ENCODE assay signal across 8 mouse cellular contexts in the genomic region with DNA sequence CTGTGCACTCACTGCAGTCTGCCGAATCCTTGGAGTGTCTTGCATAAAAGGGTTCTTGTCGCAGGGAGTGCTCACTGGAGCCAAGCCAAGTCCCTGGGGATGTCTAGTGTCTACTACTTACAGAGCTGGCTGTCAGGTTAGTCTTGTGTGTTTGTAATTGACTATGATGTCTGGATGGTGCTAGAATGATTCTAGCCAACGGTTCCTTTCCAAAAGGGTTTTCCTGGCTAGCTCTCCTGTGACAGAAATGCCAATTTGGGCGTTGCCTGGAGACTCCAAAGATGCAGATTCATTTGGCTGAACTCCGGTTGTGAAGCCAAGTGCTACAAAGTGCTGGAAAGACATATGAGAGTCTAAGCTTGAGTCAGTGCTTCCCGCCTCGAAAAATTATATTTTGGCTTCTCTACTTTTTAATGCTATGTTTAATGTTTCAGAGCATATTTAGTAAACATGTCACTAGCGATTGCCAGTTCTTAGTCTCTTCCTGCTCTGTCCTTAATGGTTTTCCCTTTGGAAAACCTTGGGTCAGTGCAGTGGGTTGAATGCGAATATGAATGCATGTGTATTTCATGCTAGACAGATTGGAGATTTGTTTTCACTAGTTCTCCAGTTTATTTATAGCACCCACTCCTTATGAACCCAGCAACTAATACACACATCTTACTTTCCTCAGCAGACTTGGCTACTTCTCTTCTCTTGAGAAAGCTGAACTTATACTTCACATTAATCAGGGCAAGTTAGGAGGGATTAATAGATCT.
DNase-seq lines count a peak whose midpoint lies in the region; ATAC-seq lines count a peak whose summit lies in the region.

No protein-coding gene starts in this region.

- no peak for ATAC-seq in monocyte, adult 5-6 weeks (replicated peaks; ENCODE audit: insufficient number of reproducible peaks, low FRiP score, low TSS enrichment, poor library complexity, severe bottlenecking)

- peak; percentile 21 for DNase-seq in kidney, postnatal 10 days
- DNase-seq in kidney, adult 8-10 months = no peak
- DNase-seq in cerebellum, postnatal 14 days = peak; percentile 89 to 91
- DNase-seq in heart, adult 8-10 months (ENCODE audit: low spot score) = peak; percentile 9
- DNase-seq in left cerebral cortex, adult 9 months (ENCODE audit: low spot score in 2 of 2) = peak; percentile 30 to 33
- DNase-seq in right cerebral cortex, postnatal 36 days (ENCODE audit: low spot score in 2 of 2) = peak; percentile 14
- no peak for DNase-seq in spleen, adult 18-20 months

Comparison
In these comparisons a context has a peak if more than half of its experiments do, and no peak if none do; other contexts are left out.
1. DNase-seq: peak in kidney, postnatal 10 days (single experiment), cerebellum, postnatal 14 days (2 of 2), heart, adult 8-10 months (single experiment), left cerebral cortex, adult 9 months (2 of 2) and right cerebral cortex, postnatal 36 days (2 of 2); none in kidney, adult 8-10 months (0 of 2) and spleen, adult 18-20 months (0 of 2).